8 mouse cellular contexts compared by ENCODE assay signal in genomic region chr4:44704369-44704745, GRCm38 (mm10). TPM values are rescaled to one million over a fixed set of nuclear protein-coding genes. Genes with fewer than 3 reads are reported as not detected.
A peak's percentile ranks its signal among the peaks of the same experiment; 100 is the strongest.
DNase-seq lines count a peak whose midpoint lies in the region; ATAC-seq and TF ChIP-seq lines count a peak whose summit lies in the region.

No protein-coding gene starts in this region.

- no peak overlapping the region for H3K27ac ChIP-seq in hindbrain, postnatal 0 days

- H3K9ac ChIP-seq in hindbrain, postnatal 0 days (replicated peaks; ENCODE audit: low read length) = 0 out of 2 replicates have a peak overlapping the region, but pooled peaks have one; percentile 17

- H3K4me3 ChIP-seq in hindbrain, postnatal 0 days (ENCODE audit: low read length) = peak overlapping the region; percentile 36

- DNase-seq in ZHBTc4 (ENCODE audit: low read depth, low spot score) = peak; percentile 98
- DNase-seq in cerebellum, postnatal 4 days (ENCODE audit: low spot score in 2 of 2) = peak; percentile 69 to 86
- peak; percentile 89 for DNase-seq in gastrocnemius, postnatal 10 days
- peak; percentile 90 for DNase-seq in hindbrain, postnatal 0 days (ENCODE audit: low spot score)
- DNase-seq in left cerebral cortex, adult 8-10 months (ENCODE audit: low spot score in 2 of 2) = peak; percentile 25 to 44
- DNase-seq in retina, postnatal 7 days (ENCODE audit: low read depth, low spot score) = peak; percentile 88
- peak; percentile 94 for DNase-seq in thymus, postnatal 4 days

- WGBS in hindbrain, postnatal 0 days = under 1% methylated on average over 34 of the region's 38 CpGs

- no peaks in the 10 kb centered on the region for H3K36me3 ChIP-seq in hindbrain, postnatal 0 days (ENCODE audit: insufficient read depth, low read length)

- peak; percentile 97 for ATAC-seq in hindbrain, postnatal 0 days
- ATAC-seq in megakaryocyte, adult 5-6 weeks (ENCODE audit: poor library complexity, severe bottlenecking) = peak; percentile 80

- H3K4me1 ChIP-seq in hindbrain, postnatal 0 days (ENCODE audit: insufficient read depth, low read length) = peaks cover 3% of the 10 kb centered on the region; the same call in 1 of the 2 replicates

- H3K9me3 ChIP-seq in hindbrain, postnatal 0 days (ENCODE audit: low read length) = no peaks in the 10 kb centered on the region

- peak overlapping the region; percentile 59 for H3K4me2 ChIP-seq in hindbrain, postnatal 0 days (ENCODE audit: low read depth, low read length)

- peaks cover 75% of the 10 kb centered on the region for H3K27me3 ChIP-seq in hindbrain, postnatal 0 days (ENCODE audit: insufficient read depth, low read length)

- no peak for TF ChIP-seq CTCF in hindbrain, postnatal 0 days (IDR thresholded peaks at IDR 0.05; ENCODE audit: low read depth)

RNA-seq across cellular contexts. Expression of gene Pax5, which starts 5.9 kb away (rescaled TPM):
- 1 to 10 TPM in 1 of 2 experiments, under 1 TPM in 1; 0.05 to 1.5 TPM for total RNA-seq in gastrocnemius, postnatal 10 days (2021)
- 10.0 and 14.4 TPM in 2 replicates for total RNA-seq in hindbrain, postnatal 0 days (2014; rRNA removed)
- 0.61 and 0.81 TPM in 2 replicates for polyA plus RNA-seq in hindbrain, postnatal 0 days (2015; fragmentation: Nextera tagmentation; extraction: Ambion mirVana)
- 1 to 10 TPM in 1 of 4 experiments, under 1 TPM in 1, not detected in 2; 0.07 to 3.7 TPM for total RNA-seq in left cerebral cortex, adult 8-10 months (2022)
- total RNA-seq in megakaryocyte, adult 5-6 weeks (2015) = 0.04 and 0.07 TPM in 2 replicates
- not detected in 2 replicates for total RNA-seq in megakaryocyte, adult 5-6 weeks (2017)

RNA-seq across cellular contexts. Expression of gene Zcchc7, which starts 51.3 kb away (rescaled TPM):
- total RNA-seq in gastrocnemius, postnatal 10 days (2021) = 10 to 100 TPM; 14.7 to 25.8 TPM
- 15.6 and 18.9 TPM in 2 replicates for total RNA-seq in hindbrain, postnatal 0 days (2014; rRNA removed)
- polyA plus RNA-seq in hindbrain, postnatal 0 days (2015; fragmentation: Nextera tagmentation; extraction: Ambion mirVana) = 31.6 and 36.1 TPM in 2 replicates
- 10 to 100 TPM; 46.5 to 57.4 (median 51.1) TPM for total RNA-seq in left cerebral cortex, adult 8-10 months (2022)
- total RNA-seq in megakaryocyte, adult 5-6 weeks (2015) = 30.9 and 37.4 TPM in 2 replicates
- total RNA-seq in megakaryocyte, adult 5-6 weeks (2017) = 107 and 113 TPM in 2 replicates

Comparison
In these comparisons a context has a peak if more than half of its experiments do, and no peak if none do; other contexts are left out.
1. DNase-seq: peak in every context shown above with its lines; median percentile 98 in ZHBTc4; 94 in thymus, postnatal 4 days; 90 in hindbrain, postnatal 0 days; 89 in gastrocnemius, postnatal 10 days; 88 in retina, postnatal 7 days; 78 in cerebellum, postnatal 4 days; 34 in left cerebral cortex, adult 8-10 months.